Mouse (Mus musculus): ENCODE measurements around the gene Pigq. TPM values are rescaled to one million over a fixed set of nuclear protein-coding genes. Genes with fewer than 3 reads are reported as not detected.

The Pigq gene
- polyA plus RNA-seq, 1 experiment, result 48.5 TPM

DNA sequence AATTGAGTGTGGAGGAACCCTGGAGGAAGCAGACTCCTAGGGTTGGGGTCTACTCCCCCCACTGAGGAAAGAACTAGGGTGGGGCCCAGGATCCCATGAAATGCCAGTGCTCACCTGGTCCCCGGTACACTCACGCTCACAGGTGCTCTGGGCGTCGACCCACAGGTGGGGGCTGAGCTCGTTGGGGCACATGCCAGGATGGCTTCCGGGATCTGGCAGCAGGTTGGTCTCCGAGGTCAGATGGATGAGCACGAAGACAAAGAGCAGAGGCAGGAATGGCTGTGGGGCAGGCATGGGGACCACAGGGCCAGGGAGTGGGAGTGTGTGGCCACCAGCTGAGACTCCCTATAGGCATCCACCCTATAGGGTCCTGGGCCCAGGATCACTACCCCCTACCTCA is 65.0 kb downstream of the Pigq start:
- Histone ChIP-seq H3K4me3 (replicated peaks) (no peak overlapping the region), H3K9me3 (no peaks in the 10 kb centered on the region), H3K4me1 (peaks cover 40% of the 10 kb centered on the region), H3K36me3 (replicated peaks; ENCODE audit: low read length) (peaks cover 78% of the 10 kb centered on the region), H3K27me3 (replicated peaks) (no peaks in the 10 kb centered on the region)
- TF ChIP-seq FLI1 (IDR thresholded peaks at IDR 0.05; ENCODE audit: low read length), result no peak
- TF ChIP-seq GATA1 (IDR thresholded peaks at IDR 0.05; ENCODE audit: borderline replicate concordance, low read length), result no peak

DNA sequence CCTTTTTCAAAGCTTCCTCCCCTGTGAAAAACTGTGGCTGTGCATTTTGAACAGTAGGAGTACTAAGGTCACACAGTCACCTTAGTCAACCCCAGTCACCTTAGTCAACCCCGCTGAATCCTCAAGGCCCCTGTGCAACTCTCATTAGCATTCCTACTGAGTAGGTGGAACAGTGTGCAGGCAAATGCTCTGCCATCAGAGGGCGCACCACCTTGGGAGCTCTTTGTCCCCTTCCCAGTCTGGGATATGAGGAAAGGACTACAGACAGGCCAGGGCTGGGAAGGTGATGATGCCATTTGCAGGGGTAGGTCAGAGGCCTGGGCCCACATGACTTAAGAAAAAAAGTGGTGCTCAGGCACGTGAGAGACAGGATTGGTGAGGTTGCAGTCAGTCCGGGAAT is 65.5 kb downstream of the Pigq start:
- Histone ChIP-seq H3K4me1 (peaks cover 45% of the 10 kb centered on the region), H3K4me3 (replicated peaks) (no peak overlapping the region), H3K36me3 (replicated peaks; ENCODE audit: low read length) (peaks cover 73% of the 10 kb centered on the region), H3K27me3 (replicated peaks) (no peaks in the 10 kb centered on the region), H3K9me3 (no peaks in the 10 kb centered on the region)
- no peak for TF ChIP-seq FLI1 (IDR thresholded peaks at IDR 0.05; ENCODE audit: low read length)
- TF ChIP-seq GATA1 (IDR thresholded peaks at IDR 0.05; ENCODE audit: borderline replicate concordance, low read length), result no peak

DNA sequence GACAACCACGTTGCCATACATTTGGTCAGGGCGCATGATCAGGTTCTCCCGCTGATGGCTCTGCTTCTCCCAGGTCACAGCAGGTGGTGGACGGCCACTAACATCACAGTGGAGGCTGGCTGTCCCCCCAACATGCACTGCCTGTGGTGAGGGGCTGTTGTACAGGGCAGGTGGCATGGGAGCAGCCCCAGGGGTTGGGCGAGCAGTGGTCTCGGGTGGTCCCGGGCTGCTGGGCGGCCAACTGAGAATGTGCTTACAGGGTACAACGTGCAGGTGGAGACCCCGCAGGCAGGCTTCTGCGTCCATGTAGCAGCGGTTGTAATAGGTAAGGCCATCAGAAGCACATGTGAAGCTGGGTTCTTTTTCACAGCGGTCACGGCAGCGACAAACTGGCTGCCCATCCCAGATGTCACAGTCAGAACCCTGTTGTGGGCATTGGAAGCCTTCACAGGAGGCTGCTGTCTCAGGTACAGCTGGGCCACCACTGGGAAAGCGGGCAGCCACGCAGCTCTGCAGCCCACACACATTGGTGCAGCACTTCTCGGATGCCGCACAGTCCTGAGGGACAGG is 66.0 kb downstream of the Pigq start:
- Histone ChIP-seq H3K4me3 (replicated peaks) (no peak overlapping the region), H3K27me3 (replicated peaks) (no peaks in the 10 kb centered on the region), H3K9me3 (no peaks in the 10 kb centered on the region), H3K36me3 (replicated peaks; ENCODE audit: low read length) (peaks cover 67% of the 10 kb centered on the region), H3K4me1 (peaks cover 50% of the 10 kb centered on the region)
- TF ChIP-seq FLI1 (IDR thresholded peaks at IDR 0.05; ENCODE audit: low read length) (no peak), GATA1 (IDR thresholded peaks at IDR 0.05; ENCODE audit: borderline replicate concordance, low read length) (no peak)

DNA sequence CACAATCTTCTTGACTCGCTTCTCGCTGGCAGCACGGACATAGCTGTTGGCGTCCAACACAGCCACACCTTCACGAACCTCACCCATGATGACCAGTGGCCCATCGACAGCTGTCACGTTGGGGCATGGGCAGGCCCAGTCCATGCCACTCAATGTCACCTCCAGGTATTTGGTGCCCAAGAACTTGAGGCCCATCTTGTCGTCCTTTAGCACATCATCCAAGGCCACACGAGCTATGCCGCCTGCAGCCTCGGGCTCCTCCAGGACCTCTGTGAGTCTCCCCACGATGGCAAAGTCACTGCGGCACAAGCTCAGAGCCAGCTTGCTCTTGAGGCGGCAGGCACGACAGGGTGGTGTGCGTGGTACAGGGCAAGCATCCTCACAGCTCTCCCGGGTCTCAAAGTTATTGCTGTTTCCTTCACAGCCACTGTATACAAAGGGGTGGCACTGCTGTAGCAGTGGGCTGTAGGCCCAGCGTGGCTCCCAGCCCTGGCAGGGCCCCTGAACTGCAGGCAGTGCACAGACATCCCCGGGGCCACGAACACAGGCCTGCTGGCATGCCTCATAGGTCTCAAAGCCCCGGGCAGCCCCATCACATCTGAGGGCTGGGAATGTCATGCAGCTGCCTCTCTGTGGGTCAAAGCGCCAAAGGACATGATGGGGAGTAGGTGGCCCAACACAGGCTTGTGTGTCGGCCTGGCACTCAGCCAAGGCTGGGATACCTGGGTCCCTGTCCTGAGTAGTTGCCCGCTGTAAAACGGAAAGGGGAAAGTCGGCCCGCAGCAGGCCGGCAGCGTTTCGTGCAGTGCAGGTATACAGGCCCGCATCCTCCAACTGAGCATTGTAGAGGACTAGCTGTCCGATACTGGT is 66.8 kb downstream of the Pigq start:
- Histone ChIP-seq H3K27me3 (replicated peaks) (no peaks in the 10 kb centered on the region), H3K9me3 (no peaks in the 10 kb centered on the region), H3K4me1 (peaks cover 53% of the 10 kb centered on the region), H3K4me3 (replicated peaks) (peak overlapping the region; percentile 9), H3K36me3 (replicated peaks; ENCODE audit: low read length) (peaks cover 60% of the 10 kb centered on the region)
- TF ChIP-seq GATA1 (IDR thresholded peaks at IDR 0.05; ENCODE audit: borderline replicate concordance, low read length) (no peak), FLI1 (IDR thresholded peaks at IDR 0.05; ENCODE audit: low read length) (no peak)

DNA sequence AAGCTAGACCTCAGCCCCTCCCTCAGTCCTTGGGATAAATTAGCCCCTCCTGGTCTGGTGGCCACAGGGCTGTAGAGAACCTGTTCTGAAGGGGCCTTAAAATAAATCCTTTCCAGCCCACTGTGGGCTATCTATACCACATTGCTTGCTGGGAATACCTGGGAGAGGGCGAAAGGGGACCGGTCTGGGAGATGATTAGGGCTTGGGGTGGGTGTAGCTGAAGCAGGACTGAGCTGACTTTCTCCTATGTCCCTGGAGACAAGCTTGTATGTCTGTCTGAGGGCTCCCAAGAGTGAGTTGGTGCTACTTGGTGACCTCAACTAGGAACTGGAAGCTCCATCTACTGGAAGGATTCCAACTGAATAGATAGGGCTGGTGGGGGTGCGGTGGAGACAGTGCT is 67.7 kb downstream of the Pigq start:
- Histone ChIP-seq H3K27me3 (replicated peaks) (no peaks in the 10 kb centered on the region), H3K9me3 (no peaks in the 10 kb centered on the region), H3K4me3 (replicated peaks) (no peak overlapping the region), H3K4me1 (peaks cover 57% of the 10 kb centered on the region), H3K36me3 (replicated peaks; ENCODE audit: low read length) (peaks cover 51% of the 10 kb centered on the region)
- TF ChIP-seq GATA1 (IDR thresholded peaks at IDR 0.05; ENCODE audit: borderline replicate concordance, low read length) (no peak), FLI1 (IDR thresholded peaks at IDR 0.05; ENCODE audit: low read length) (no peak)

Other genes starting within 250 kb of the Pigq start
- gene Gng13, start 227.8 kb downstream of the Pigq start, polyA plus RNA-seq (2012; ENCODE audit: insufficient read depth, low replicate concordance), result not detected in 2 replicates
- 4.6 and 30.7 TPM in 2 replicates for gene Chtf18, start 217.5 kb downstream of the Pigq start, polyA plus RNA-seq (2012; ENCODE audit: insufficient read depth, low replicate concordance)
- 27.9 and 63.5 TPM in 2 replicates for gene Rpusd1, start 217.3 kb downstream of the Pigq start, polyA plus RNA-seq (2012; ENCODE audit: insufficient read depth, low replicate concordance)
- gene Mslnl, start 208.9 kb downstream of the Pigq start, polyA plus RNA-seq (2012; ENCODE audit: insufficient read depth, low replicate concordance), result 1.1 TPM in 1 of 2 replicates, not detected in the other
- gene Msln, start 190.6 kb downstream of the Pigq start, polyA plus RNA-seq (2012; ENCODE audit: insufficient read depth, low replicate concordance), result not detected in 2 replicates
- gene Narfl, start 171.2 kb downstream of the Pigq start, polyA plus RNA-seq (2012; ENCODE audit: insufficient read depth, low replicate concordance), result 5.5 and 12.7 TPM in 2 replicates
- 14.8 and 29.7 TPM in 2 replicates for gene Haghl, start 159.3 kb downstream of the Pigq start, polyA plus RNA-seq (2012; ENCODE audit: insufficient read depth, low replicate concordance)
- not detected in 2 replicates for gene Ccdc78, start 158.4 kb downstream of the Pigq start, polyA plus RNA-seq (2012; ENCODE audit: insufficient read depth, low replicate concordance)
- 17.4 and 23.4 TPM in 2 replicates for gene Fam173a, start 152.0 kb downstream of the Pigq start, polyA plus RNA-seq (2012; ENCODE audit: insufficient read depth, low replicate concordance)
- not detected in 2 replicates for gene AC134908.4, start 149.3 kb downstream of the Pigq start, polyA plus RNA-seq (2012; ENCODE audit: insufficient read depth, low replicate concordance)
- gene Metrn, start 147.8 kb downstream of the Pigq start, polyA plus RNA-seq (2012; ENCODE audit: insufficient read depth, low replicate concordance), result 59.9 and 91.1 TPM in 2 replicates
- 0.15 TPM in 1 of 2 replicates, not detected in the other for gene Fbxl16, start 135.9 kb downstream of the Pigq start, polyA plus RNA-seq (2012; ENCODE audit: insufficient read depth, low replicate concordance)
- 6.4 and 8.2 TPM in 2 replicates for gene Wdr24, start 121.3 kb downstream of the Pigq start, polyA plus RNA-seq (2012; ENCODE audit: insufficient read depth, low replicate concordance)
- gene Jmjd8, start 116.1 kb downstream of the Pigq start, polyA plus RNA-seq (2012; ENCODE audit: insufficient read depth, low replicate concordance), result 2.4 and 7.8 TPM in 2 replicates
- gene Stub1, start 111.5 kb downstream of the Pigq start, polyA plus RNA-seq (2012; ENCODE audit: insufficient read depth, low replicate concordance), result 34.5 and 115 TPM in 2 replicates
- gene Rhbdl1, start 107.6 kb downstream of the Pigq start, polyA plus RNA-seq (2012; ENCODE audit: insufficient read depth, low replicate concordance), result 2.9 and 3.8 TPM in 2 replicates
- gene Gm20683, start 103.2 kb downstream of the Pigq start, polyA plus RNA-seq (2012; ENCODE audit: insufficient read depth, low replicate concordance), result 3.0 and 5.2 TPM in 2 replicates
- 59.4 and 75.2 TPM in 2 replicates for gene Rhot2, start 100.1 kb downstream of the Pigq start, polyA plus RNA-seq (2012; ENCODE audit: insufficient read depth, low replicate concordance)
- gene Wdr90, start 83.4 kb downstream of the Pigq start, polyA plus RNA-seq (2012; ENCODE audit: insufficient read depth, low replicate concordance), result 6.0 and 10.1 TPM in 2 replicates
- 77.6 and 205 TPM in 2 replicates for gene Mcrip2, start 76.2 kb downstream of the Pigq start, polyA plus RNA-seq (2012; ENCODE audit: insufficient read depth, low replicate concordance)
- gene Mettl26, start 69.9 kb downstream of the Pigq start, polyA plus RNA-seq (2012; ENCODE audit: insufficient read depth, low replicate concordance), result 22.6 and 23.9 TPM in 2 replicates
- 1.9 and 3.1 TPM in 2 replicates for gene Wfikkn1, start 64.1 kb downstream of the Pigq start, polyA plus RNA-seq (2012; ENCODE audit: insufficient read depth, low replicate concordance)
- 8.8 and 24.8 TPM in 2 replicates for gene Rab40c, start 25.2 kb downstream of the Pigq start, polyA plus RNA-seq (2012; ENCODE audit: insufficient read depth, low replicate concordance)
- gene Nhlrc4, start within 50 bp of the Pigq start, polyA plus RNA-seq (2012; ENCODE audit: insufficient read depth, low replicate concordance), result not detected in 2 replicates
- not detected in 2 replicates for gene A930017K11Rik, start 7.6 kb upstream of the Pigq start, polyA plus RNA-seq (2012; ENCODE audit: insufficient read depth, low replicate concordance)
- gene Capn15, start 40.9 kb upstream of the Pigq start, polyA plus RNA-seq (2012; ENCODE audit: insufficient read depth, low replicate concordance), result 12.2 and 39.3 TPM in 2 replicates
- 2.7 and 4.0 TPM in 2 replicates for gene Rab11fip3, start 124.6 kb upstream of the Pigq start, polyA plus RNA-seq (2012; ENCODE audit: insufficient read depth, low replicate concordance)
- gene Decr2, start 145.4 kb upstream of the Pigq start, polyA plus RNA-seq (2012; ENCODE audit: insufficient read depth, low replicate concordance), result 0.35 and 1.5 TPM in 2 replicates
- 28.9 and 32.8 TPM in 2 replicates for gene Nme4, start 150.7 kb upstream of the Pigq start, polyA plus RNA-seq (2012; ENCODE audit: insufficient read depth, low replicate concordance)
- gene Tmem8, start 168.4 kb upstream of the Pigq start, polyA plus RNA-seq (2012; ENCODE audit: insufficient read depth, low replicate concordance), result 3.3 and 4.1 TPM in 2 replicates
- 104 and 138 TPM in 2 replicates for gene Mrpl28, start 178.6 kb upstream of the Pigq start, polyA plus RNA-seq (2012; ENCODE audit: insufficient read depth, low replicate concordance)
- 12.5 and 19.6 TPM in 2 replicates for gene Axin1, start 193.8 kb upstream of the Pigq start, polyA plus RNA-seq (2012; ENCODE audit: insufficient read depth, low replicate concordance)

All from megakaryocyte, embryonic 14.5 days (primary cell).